Mouse (Mus musculus) layer of hippocampus, adult 6 months (tissue): ENCODE results near the gene Olfr806. TPM values are rescaled to one million over a fixed set of nuclear protein-coding genes. Genes with fewer than 3 reads are reported as not detected.

Experiments
- long read RNA-seq, 2 experiments: library from polyadenylated mRNA; unstranded; transcript quantifications; one replicate each; pipeline ENCODE4 v2.0.0; 2019 to 2020
- microRNA-seq: library from miRNA; unstranded; fragments of <30 nt; microRNA quantifications from one replicate; pipeline ENCODE4 v1.2.0, GENCODE M21; 2020
- polyA plus RNA-seq: library from polyadenylated mRNA; unstranded; fragments of <200 nt; fragmentation: Nextera tagmentation; gene quantifications from 2 replicates; pipeline ENCODE4 v1.2.3, GENCODE M21; 2021

The Olfr806 gene
- polyA plus RNA-seq, result not detected in 2 replicates
- long read RNA-seq, experiment 1, result 0 reads
- long read RNA-seq, experiment 2, result 0 reads

GRCm38 (mm10) chr10:129741821-129742220, at the start of gene Olfr806:
Gene Olfr806, minus strand, starts transcription at chr10:129741921.

DNA sequence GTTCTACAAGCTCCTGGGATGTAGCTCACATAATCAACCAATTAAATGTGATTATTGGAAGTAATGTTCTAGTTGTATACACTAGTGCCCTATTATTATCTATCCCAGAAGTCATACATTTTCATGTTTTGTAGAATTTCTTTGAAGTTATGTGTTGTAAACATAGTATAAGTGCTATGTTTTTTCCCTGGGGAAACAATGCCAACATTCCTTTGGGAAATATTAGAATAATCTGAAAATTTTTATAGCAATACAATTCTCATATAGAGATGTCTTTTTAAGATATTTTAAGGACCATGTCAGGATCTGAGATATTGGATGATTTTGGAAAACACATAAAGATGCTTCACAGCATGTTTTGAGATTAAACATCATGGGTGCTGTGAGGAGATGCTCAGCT, 32.6 kb upstream of the Olfr806 start, which contains the start of gene Olfr809:
Olfr809 (plus strand) TSS at position 301 of the 400 bp plus-strand sequence.

GRCm38 (mm10) chr10:129765182-129765581, 23.5 kb upstream of the Olfr806 start, which contains the start of gene Olfr808:
Gene Olfr808, plus strand, starts transcription at chr10:129765482.

DNA sequence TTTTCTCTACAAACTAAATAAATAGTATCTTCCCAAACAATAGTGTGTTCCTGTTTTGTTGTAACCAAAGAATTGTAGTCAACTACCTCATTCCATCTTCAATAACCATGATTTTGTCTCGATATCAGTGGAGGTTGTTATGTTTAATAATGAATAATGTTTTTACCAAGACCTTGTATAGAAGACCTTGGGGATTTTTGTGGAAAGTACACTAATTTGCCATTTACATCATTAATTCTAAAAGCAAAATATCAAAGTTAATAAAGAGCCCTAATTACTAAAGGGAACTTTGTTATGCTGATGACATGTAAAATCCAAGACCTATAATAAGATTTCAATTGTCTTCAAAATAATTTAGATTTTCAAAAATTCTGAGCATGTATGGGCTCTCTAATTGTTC, 16.0 kb upstream of the Olfr806 start, which contains the start of gene Olfr807:
Olfr807 (minus strand) TSS at position 101 of the 400 bp plus-strand sequence.

GRCm38 (mm10) chr10:129729275-129729674, 12.4 kb downstream of the Olfr806 start, which contains the start of gene Olfr805:
Gene Olfr805, minus strand, starts transcription at chr10:129729375.

DNA sequence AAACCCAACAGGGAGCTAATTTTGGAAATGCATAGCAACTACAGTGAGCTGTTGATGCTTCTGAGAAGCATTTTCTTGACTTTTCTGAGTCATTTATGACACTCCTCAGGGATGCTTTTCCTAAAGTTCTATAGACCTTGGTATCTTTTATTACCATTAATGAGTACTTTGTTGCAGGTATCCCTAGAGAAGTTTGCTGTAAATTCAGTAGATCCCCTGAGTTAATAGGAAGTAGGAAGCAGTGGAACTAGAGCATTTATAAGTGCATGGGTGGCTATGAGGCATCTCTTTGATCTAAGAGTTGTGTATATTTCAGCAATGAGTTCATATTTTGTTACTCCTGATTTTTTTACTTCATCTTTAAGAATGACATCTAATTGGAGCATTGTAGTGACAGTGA, 38.8 kb downstream of the Olfr806 start, which contains the start of gene Olfr804:
Olfr804 (plus strand) TSS at position 301 of the 400 bp plus-strand sequence.

DNA sequence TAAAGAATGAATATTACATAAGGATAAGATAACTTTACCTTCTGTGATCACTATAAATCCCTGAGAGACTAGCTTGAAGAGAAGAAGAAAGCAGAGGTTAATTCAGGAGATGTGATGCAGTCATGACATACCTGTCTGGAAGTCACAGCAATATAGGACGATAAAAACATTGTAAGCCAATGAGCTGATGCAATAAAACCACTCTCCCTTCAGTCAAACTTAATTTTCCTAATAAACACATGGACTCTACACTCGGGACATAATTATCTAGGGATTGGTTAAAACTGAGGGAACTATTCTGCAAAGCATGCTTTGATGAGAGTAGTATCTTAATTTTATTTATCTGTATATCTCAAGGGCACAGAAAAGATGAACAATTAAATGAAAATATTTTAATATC, 47.5 kb downstream of the Olfr806 start, which contains the start of gene Olfr803:
Olfr803 (minus strand) TSS at position 101 of the 400 bp plus-strand sequence.

DNA sequence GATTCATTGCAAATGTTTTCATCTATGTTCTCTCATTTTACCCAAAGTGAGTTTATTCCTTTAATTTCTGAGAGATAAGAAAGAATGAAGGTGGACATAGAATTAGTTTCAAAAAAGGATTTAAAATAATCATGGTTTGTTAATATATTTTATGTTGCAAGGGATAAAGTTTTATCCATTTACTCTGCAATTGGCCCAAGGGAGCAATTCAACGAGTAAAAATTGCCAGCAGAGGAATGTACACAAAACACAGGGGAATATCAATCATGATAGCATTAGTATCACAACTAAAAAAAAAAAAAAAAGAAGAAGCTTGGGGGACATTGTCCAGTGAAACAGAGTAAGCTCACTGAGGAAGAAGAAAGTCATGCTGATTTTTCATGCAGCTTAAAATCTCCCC, 53.7 kb downstream of the Olfr806 start, which contains the start of gene Olfr802:
Olfr802 (minus strand) TSS at position 101 of the 400 bp plus-strand sequence.

Small RNAs within 50 kb of the gene (microRNA-seq; reads per million reads assigned to microRNA genes)
- gene Gm24485, result not detected

Other genes starting within 250 kb of the Olfr806 start
- not detected in 2 replicates for gene Olfr790, start 243.4 kb downstream of the Olfr806 start, polyA plus RNA-seq
- not detected in 2 replicates for gene Olfr791, start 220.1 kb downstream of the Olfr806 start, polyA plus RNA-seq
- not detected in 2 replicates for gene Olfr792, start 202.8 kb downstream of the Olfr806 start, polyA plus RNA-seq
- gene Olfr794, start 174.3 kb downstream of the Olfr806 start, polyA plus RNA-seq, result not detected in 2 replicates
- gene Olfr796, start 129.4 kb downstream of the Olfr806 start, polyA plus RNA-seq, result not detected in 2 replicates
- not detected in 2 replicates for gene Olfr798, start 114.0 kb downstream of the Olfr806 start, polyA plus RNA-seq
- not detected in 2 replicates for gene Olfr799, start 104.4 kb downstream of the Olfr806 start, polyA plus RNA-seq
- gene Olfr800, start 84.2 kb downstream of the Olfr806 start, polyA plus RNA-seq, result not detected in 2 replicates
- not detected in 2 replicates for gene Olfr801, start 68.1 kb downstream of the Olfr806 start, polyA plus RNA-seq
- gene Olfr802, start 53.8 kb downstream of the Olfr806 start, polyA plus RNA-seq, result 0.03 TPM in 1 of 2 replicates, not detected in the other
- gene Olfr803, start 47.6 kb downstream of the Olfr806 start, polyA plus RNA-seq, result not detected in 2 replicates
- not detected in 2 replicates for gene Olfr804, start 38.7 kb downstream of the Olfr806 start, polyA plus RNA-seq
- not detected in 2 replicates for gene Olfr805, start 12.5 kb downstream of the Olfr806 start, polyA plus RNA-seq
- not detected in 2 replicates for gene Olfr807, start 15.9 kb upstream of the Olfr806 start, polyA plus RNA-seq
- gene Olfr808, start 23.6 kb upstream of the Olfr806 start, polyA plus RNA-seq, result not detected in 2 replicates
- not detected in 2 replicates for gene Olfr809, start 32.7 kb upstream of the Olfr806 start, polyA plus RNA-seq
- gene Olfr810, start 53.0 kb upstream of the Olfr806 start, polyA plus RNA-seq, result not detected in 2 replicates
- gene Olfr811, start 62.5 kb upstream of the Olfr806 start, polyA plus RNA-seq, result not detected in 2 replicates
- not detected in 2 replicates for gene Olfr812, start 104.2 kb upstream of the Olfr806 start, polyA plus RNA-seq
- gene Olfr813, start 113.4 kb upstream of the Olfr806 start, polyA plus RNA-seq, result not detected in 2 replicates
- gene Olfr814, start 137.9 kb upstream of the Olfr806 start, polyA plus RNA-seq, result not detected in 2 replicates
- gene Olfr815, start 163.9 kb upstream of the Olfr806 start, polyA plus RNA-seq, result not detected in 2 replicates
- not detected in 2 replicates for gene Olfr816, start 173.7 kb upstream of the Olfr806 start, polyA plus RNA-seq
- gene Olfr818, start 207.2 kb upstream of the Olfr806 start, polyA plus RNA-seq, result not detected in 2 replicates
- gene Olfr819, start 225.3 kb upstream of the Olfr806 start, polyA plus RNA-seq, result not detected in 2 replicates
- not detected in 2 replicates for gene Olfr247, start 234.2 kb upstream of the Olfr806 start, polyA plus RNA-seq
- gene Gm10310, start 243.1 kb upstream of the Olfr806 start, polyA plus RNA-seq, result not detected in 2 replicates